8 mouse cellular contexts compared by ENCODE assay signal in genomic region chr15:81987646-81988045, GRCm38 (mm10). TPM values are rescaled to one million over a fixed set of nuclear protein-coding genes. Genes with fewer than 3 reads are reported as not detected.
DNase-seq lines count a peak whose midpoint lies in the region; ATAC-seq and TF ChIP-seq lines count a peak whose summit lies in the region.

Gene Xrcc6 (plus strand): TSS chr15:81987835.

- POLR2A ChIA-PET in Patski (lab: Charles Lee) = no interaction called here

- CTCF ChIA-PET in Patski (lab: Charles Lee) = interaction anchor here (1.2 to 1.3 kb wide), 2 partner anchors 24 to 27 kb away, joined by 3 to 9 read pairs; partner anchors contain the start of gene Pmm1

- peaks cover 3% of the 10 kb centered on the region for H3K36me3 ChIP-seq in forebrain, embryonic 14.5 days (ENCODE audit: control insufficient read depth, insufficient read depth, low read length)
- no peaks in the 10 kb centered on the region for H3K36me3 ChIP-seq in hindbrain, embryonic 11.5 days (ENCODE audit: control insufficient read depth, insufficient read depth, low read length)
- H3K36me3 ChIP-seq in liver, embryonic 13.5 days = no peaks in the 10 kb centered on the region

- DNase-seq in frontal cortex, adult 2 months (ENCODE audit: extremely low spot score in 1 of 2, low spot score in 1 of 2) = no peak
- no peak for DNase-seq in frontal cortex, postnatal 36 days (ENCODE audit: low spot score in 2 of 2)
- DNase-seq in Patski (ENCODE audit: low read depth, low spot score) = no peak
- DNase-seq in forebrain, embryonic 14.5 days (ENCODE audit: low spot score) = no peak
- no peak for DNase-seq in hindbrain, embryonic 11.5 days (ENCODE audit: low spot score)
- no peak for DNase-seq in liver, embryonic 13.5 days
- no peak for DNase-seq in right cerebral cortex, adult 18-20 months
- DNase-seq in frontal cortex, postnatal 25 days (ENCODE audit: low spot score in 2 of 2) = no peak

- 74% methylated on average over 3 of the region's 3 CpGs for WGBS in forebrain, embryonic 14.5 days
- 87% methylated on average over 3 of the region's 3 CpGs for WGBS in hindbrain, embryonic 11.5 days
- 68% methylated on average over 3 of the region's 3 CpGs for WGBS in liver, embryonic 13.5 days (ENCODE audit: insufficient replicate concordance)

- no peaks in the 10 kb centered on the region for H3K27me3 ChIP-seq in Patski
- H3K27me3 ChIP-seq in forebrain, embryonic 14.5 days (replicated peaks; ENCODE audit: control insufficient read depth, insufficient read depth, low read length) = no peaks in the 10 kb centered on the region
- no peaks in the 10 kb centered on the region for H3K27me3 ChIP-seq in hindbrain, embryonic 11.5 days (ENCODE audit: control insufficient read depth, insufficient read depth, low read length)
- 0 out of 2 replicates have a peak, but pooled peaks cover 3% of the 10 kb centered on the region for H3K27me3 ChIP-seq in liver, embryonic 13.5 days

- H3K4me3 ChIP-seq in forebrain, embryonic 14.5 days (ENCODE audit: low read depth, low read length) = no peak within 1 kb of the TSS
- no peak within 1 kb of the TSS for H3K4me3 ChIP-seq in hindbrain, embryonic 11.5 days (ENCODE audit: low read depth, low read length)
- no peak within 1 kb of the TSS for H3K4me3 ChIP-seq in liver, embryonic 13.5 days (replicated peaks)

- in situ Hi-C loops in Patski (cut with MboI; ENCODE audit: low pct_unique_long_range_greater_than_20kb) = no loop called here

- H3K4me1 ChIP-seq in forebrain, embryonic 14.5 days (ENCODE audit: control insufficient read depth, insufficient read depth, low read length) = peaks cover 10% of the 10 kb centered on the region; the same call in 1 of the 2 replicates
- H3K4me1 ChIP-seq in hindbrain, embryonic 11.5 days (replicated peaks; ENCODE audit: control insufficient read depth, insufficient read depth, low read length) = 0 out of 2 replicates have a peak, but pooled peaks cover 2% of the 10 kb centered on the region
- H3K4me1 ChIP-seq in liver, embryonic 13.5 days (replicated peaks) = peaks cover 41% of the 10 kb centered on the region

- no peak within 1 kb of the TSS for H3K27ac ChIP-seq in forebrain, embryonic 14.5 days (ENCODE audit: low read depth, low read length)
- H3K27ac ChIP-seq in hindbrain, embryonic 11.5 days (ENCODE audit: low read depth, low read length) = no peak within 1 kb of the TSS
- H3K27ac ChIP-seq in liver, embryonic 13.5 days = no peak within 1 kb of the TSS

- ATAC-seq in Patski = no peak
- ATAC-seq in forebrain, embryonic 14.5 days = no peak
- no peak for ATAC-seq in hindbrain, embryonic 11.5 days (ENCODE audit: low FRiP score)
- no peak for ATAC-seq in liver, embryonic 13.5 days (ENCODE audit: low read depth)

- no peak within 1 kb of the TSS for H3K4me2 ChIP-seq in forebrain, embryonic 14.5 days (ENCODE audit: low read length)
- no peak within 1 kb of the TSS for H3K4me2 ChIP-seq in hindbrain, embryonic 11.5 days (replicated peaks; ENCODE audit: low read depth, low read length)
- no peak within 1 kb of the TSS for H3K4me2 ChIP-seq in liver, embryonic 13.5 days

- H3K9ac ChIP-seq in forebrain, embryonic 14.5 days (ENCODE audit: low read length) = no peak within 1 kb of the TSS
- H3K9ac ChIP-seq in hindbrain, embryonic 11.5 days (ENCODE audit: low read depth, low read length) = no peak within 1 kb of the TSS
- H3K9ac ChIP-seq in liver, embryonic 13.5 days = no peak within 1 kb of the TSS

- no peak for TF ChIP-seq CTCF in Patski (IDR thresholded peaks at IDR 0.05)

- no peaks in the 10 kb centered on the region for H3K9me3 ChIP-seq in forebrain, embryonic 14.5 days (replicated peaks; ENCODE audit: control insufficient read depth, low read length)
- no peaks in the 10 kb centered on the region for H3K9me3 ChIP-seq in hindbrain, embryonic 11.5 days (ENCODE audit: control insufficient read depth, low read length)
- H3K9me3 ChIP-seq in liver, embryonic 13.5 days (replicated peaks) = no peaks in the 10 kb centered on the region

RNA-seq across cellular contexts. Expression of gene Xrcc6, which starts in this region (rescaled TPM):
- polyA plus RNA-seq in frontal cortex, adult 2 months (2012; rRNA removed) = 23.3 and 27.2 TPM in 2 replicates
- polyA plus RNA-seq in Patski (2021) = 48.0 TPM
- 55.4 and 56.9 TPM in 2 replicates for polyA plus RNA-seq in forebrain, embryonic 14.5 days (2014; fragmentation: Nextera tagmentation; extraction: Ambion mirVana)
- 62.4 and 66.6 TPM in 2 replicates for polyA plus RNA-seq in hindbrain, embryonic 11.5 days (2014; fragmentation: Nextera tagmentation; extraction: Ambion mirVana)
- polyA plus RNA-seq in liver, embryonic 13.5 days (2015; fragmentation: Nextera tagmentation; extraction: Ambion mirVana) = 77.5 and 87.7 TPM in 2 replicates
